Mouse (Mus musculus) midbrain, embryonic 13.5 days (tissue): ENCODE measurements at regions not wholly inside any gene's neighbourhood (a gene's known extent, or its start where the extent isn't known, plus 50 kb on each side); places are given as distances from the start of the nearest gene placed in this dataset.

Source experiments
- ATAC-seq: fragments of 200-750 bp; cut with Nextera tagmentation; 2 replicates; pipeline ENCODE4 v1.8.0; 2017; ENCODE audit warnings: mild to moderate bottlenecking, moderate TSS enrichment, moderate library complexity
- H3K27ac ChIP-seq: fragments of 300-500 bp; sonication (generic); 2 replicates; pipeline ENCODE4 v1.5.1; 2015; ENCODE audit warnings: inconsistent platforms, mild to moderate bottlenecking, moderate library complexity
- H3K27me3 ChIP-seq: fragments of 300-500 bp; sonication (generic); 2 replicates; pipeline ENCODE4 v1.6.1; 2015; ENCODE audit warnings: mild to moderate bottlenecking, inconsistent platforms
- H3K36me3 ChIP-seq: fragments of 300-500 bp; sonication (generic); 2 replicates; pipeline ENCODE4 v1.6.1; 2015; ENCODE audit warnings: mild to moderate bottlenecking, inconsistent platforms
- H3K4me1 ChIP-seq: fragments of 300-500 bp; sonication (generic); replicated peaks from 2 replicates; pipeline ENCODE4 v1.6.1; 2015; ENCODE audit warnings: inconsistent platforms
- H3K4me2 ChIP-seq: fragments of 300-500 bp; sonication (generic); replicated peaks from 2 replicates; pipeline ENCODE4 v1.6.1; 2015; ENCODE audit warnings: moderate library complexity, mild to moderate bottlenecking, inconsistent platforms
- H3K4me3 ChIP-seq: fragments of 300-500 bp; sonication (generic); replicated peaks from 2 replicates; pipeline ENCODE4 v1.5.1; 2015; ENCODE audit warnings: mild to moderate bottlenecking, inconsistent platforms
- H3K9ac ChIP-seq: fragments of 300-500 bp; sonication (generic); replicated peaks from 2 replicates; pipeline ENCODE4 v1.6.1; 2015; ENCODE audit warnings: mild to moderate bottlenecking, inconsistent platforms
- H3K9me3 ChIP-seq: fragments of 300-500 bp; sonication (generic); 2 replicates; pipeline ENCODE4 v1.6.1; 2016; ENCODE audit warnings: mild to moderate bottlenecking, inconsistent platforms
- WGBS: fragments of 180-500 bp; shearing (Covaris S2); methylation state at CpG from one replicate; pipeline ENCODE4 v1.1.7; 2015; 5-methylcytosine and 5-hydroxymethylcytosine counted together

DNA sequence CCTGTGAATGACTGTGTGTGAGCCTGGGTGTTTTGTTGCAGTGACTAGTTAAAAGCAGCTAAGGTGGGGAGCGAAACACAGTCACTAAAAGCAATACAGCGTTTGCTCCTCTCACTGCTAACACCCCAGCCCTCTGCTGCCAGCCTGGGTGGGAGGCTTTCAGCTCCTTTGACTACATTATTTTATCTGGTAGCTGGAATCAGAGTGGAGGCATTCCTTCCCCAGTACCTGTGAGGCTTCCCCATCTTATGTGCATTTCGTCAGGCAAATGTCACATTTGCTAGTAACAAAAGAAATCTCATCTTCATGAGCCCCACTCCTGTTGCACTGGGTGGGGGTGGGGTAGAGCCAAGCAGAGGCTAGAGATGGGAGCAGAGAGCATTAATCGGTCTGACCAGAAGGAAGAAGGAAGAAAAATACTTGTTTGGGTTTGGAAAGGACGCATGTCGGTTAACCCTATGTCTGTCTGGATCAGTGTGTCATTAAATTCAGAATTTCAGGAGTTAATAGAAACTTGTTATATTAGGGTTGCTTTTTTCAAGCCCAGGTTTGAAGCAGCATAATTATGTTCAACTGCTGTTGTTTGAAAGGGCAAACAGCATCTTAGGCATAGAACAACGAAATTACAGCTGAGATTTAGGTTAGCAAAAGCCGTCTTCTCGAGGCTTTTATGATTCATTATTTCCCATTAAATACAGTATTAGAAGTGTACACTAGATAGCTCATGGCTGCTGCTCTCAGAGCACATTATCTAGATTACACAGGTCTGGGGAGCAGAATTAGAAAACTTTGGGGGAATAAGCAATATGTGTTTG lies 269.3 kb downstream of the Meis1 start:
- ATAC-seq, result peak; percentile 18; the same call in 1 of the 2 replicates
- 36% methylated on average over 9 of the region's 9 CpGs for WGBS
- peaks cover 14% of the 10 kb centered on the region for H3K27me3 ChIP-seq
- no peak overlapping the region; the same call in 1 of the 2 replicates for H3K27ac ChIP-seq
- peaks cover 65% of the 10 kb centered on the region for H3K4me1 ChIP-seq
- no peak overlapping the region for H3K9ac ChIP-seq
- no peaks in the 10 kb centered on the region for H3K36me3 ChIP-seq
- no peaks in the 10 kb centered on the region for H3K9me3 ChIP-seq
- H3K4me3 ChIP-seq, result no peak overlapping the region
- no peak overlapping the region for H3K4me2 ChIP-seq

DNA sequence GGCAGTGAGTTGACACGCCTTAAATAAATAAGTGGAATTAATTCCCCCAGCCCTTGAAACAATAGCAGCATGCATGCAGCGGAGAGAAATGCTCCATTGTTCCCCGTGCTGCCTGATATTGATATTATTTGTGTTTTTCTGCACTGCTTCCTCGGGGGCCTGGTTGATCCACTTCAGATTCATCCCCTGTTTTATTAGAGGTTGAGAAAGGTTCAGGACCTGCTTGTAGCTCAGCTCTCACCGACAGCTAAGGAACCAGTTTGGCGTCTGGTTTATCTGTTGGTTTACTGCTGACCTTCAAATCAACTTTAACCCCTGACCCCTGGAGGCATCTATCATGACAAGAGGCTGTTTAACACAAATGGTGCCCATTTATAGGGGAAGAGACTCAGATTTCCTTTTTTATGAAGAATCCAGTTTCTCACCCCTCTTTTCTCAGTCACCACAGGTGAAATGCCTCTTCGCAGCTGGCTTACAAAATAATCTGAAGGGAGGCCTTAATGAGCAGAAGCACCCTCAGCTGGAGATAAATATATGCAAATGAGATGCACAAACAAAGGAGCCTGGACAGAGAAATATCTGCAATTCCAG lies 270.8 kb downstream of the Meis1 start:
- no peak overlapping the region for H3K9ac ChIP-seq
- peak overlapping the region; percentile 57 for H3K27ac ChIP-seq
- H3K36me3 ChIP-seq, result no peaks in the 10 kb centered on the region
- H3K9me3 ChIP-seq, result no peaks in the 10 kb centered on the region
- peaks cover 58% of the 10 kb centered on the region for H3K4me1 ChIP-seq
- peak; percentile 40; the same call in 1 of the 2 replicates for ATAC-seq
- 0 out of 2 replicates have a peak, but pooled peaks cover 11% of the 10 kb centered on the region for H3K27me3 ChIP-seq
- 5% methylated on average over 7 of the region's 7 CpGs for WGBS
- H3K4me2 ChIP-seq, result no peak overlapping the region
- no peak overlapping the region for H3K4me3 ChIP-seq

GRCm38 (mm10) chr11:18747361-18747760 lies 271.4 kb downstream of the Meis1 start:
- ATAC-seq, result no peak
- WGBS, result 57% methylated on average over 9 of the region's 9 CpGs
- Histone ChIP-seq H3K9ac (no peak overlapping the region), H3K9me3 (no peaks in the 10 kb centered on the region), H3K4me3 (no peak overlapping the region), H3K27me3 (0 out of 2 replicates have a peak, but pooled peaks cover 8% of the 10 kb centered on the region), H3K27ac (peak overlapping the region; percentile 57), H3K4me1 (peaks cover 54% of the 10 kb centered on the region), H3K4me2 (no peak overlapping the region), H3K36me3 (no peaks in the 10 kb centered on the region)

GRCm38 (mm10) chr11:18746486-18746885 lies 272.3 kb downstream of the Meis1 start:
- no peak for ATAC-seq
- 32% methylated on average over 5 of the region's 5 CpGs for WGBS
- H3K27ac ChIP-seq, result no peak overlapping the region
- no peak overlapping the region for H3K4me3 ChIP-seq
- 0 out of 2 replicates have a peak, but pooled peaks cover 5% of the 10 kb centered on the region for H3K27me3 ChIP-seq
- H3K4me2 ChIP-seq, result no peak overlapping the region
- no peaks in the 10 kb centered on the region for H3K36me3 ChIP-seq
- peaks cover 47% of the 10 kb centered on the region for H3K4me1 ChIP-seq
- H3K9me3 ChIP-seq, result no peaks in the 10 kb centered on the region
- no peak overlapping the region for H3K9ac ChIP-seq

DNA sequence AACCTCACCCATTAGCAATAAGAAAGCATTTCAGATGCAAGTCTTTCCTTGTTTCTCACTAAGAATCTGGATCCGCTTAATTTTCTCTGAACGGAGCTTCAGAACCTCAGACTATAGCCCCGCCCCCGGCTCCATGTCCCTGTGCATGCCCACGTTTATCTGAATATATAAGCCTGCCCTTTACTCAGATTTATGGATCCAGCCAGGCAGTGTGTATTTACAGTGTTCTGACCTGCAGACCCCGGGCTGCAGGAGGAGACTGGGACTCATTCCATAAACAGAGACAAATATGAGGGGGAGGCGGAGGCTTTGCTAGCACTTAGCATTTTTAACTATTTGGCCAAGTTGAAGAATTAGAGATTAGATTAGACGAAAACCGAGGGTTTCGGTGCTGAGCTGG lies 272.9 kb downstream of the Meis1 start:
- H3K4me3 ChIP-seq, result no peak overlapping the region
- no peak overlapping the region for H3K4me2 ChIP-seq
- ATAC-seq, result no peak
- H3K36me3 ChIP-seq, result no peaks in the 10 kb centered on the region
- H3K9me3 ChIP-seq, result no peaks in the 10 kb centered on the region
- H3K27ac ChIP-seq, result no peak overlapping the region
- peaks cover 41% of the 10 kb centered on the region for H3K4me1 ChIP-seq
- H3K9ac ChIP-seq, result no peak overlapping the region
- no peaks in the 10 kb centered on the region for H3K27me3 ChIP-seq
- WGBS, result 69% methylated on average over 10 of the region's 10 CpGs

DNA sequence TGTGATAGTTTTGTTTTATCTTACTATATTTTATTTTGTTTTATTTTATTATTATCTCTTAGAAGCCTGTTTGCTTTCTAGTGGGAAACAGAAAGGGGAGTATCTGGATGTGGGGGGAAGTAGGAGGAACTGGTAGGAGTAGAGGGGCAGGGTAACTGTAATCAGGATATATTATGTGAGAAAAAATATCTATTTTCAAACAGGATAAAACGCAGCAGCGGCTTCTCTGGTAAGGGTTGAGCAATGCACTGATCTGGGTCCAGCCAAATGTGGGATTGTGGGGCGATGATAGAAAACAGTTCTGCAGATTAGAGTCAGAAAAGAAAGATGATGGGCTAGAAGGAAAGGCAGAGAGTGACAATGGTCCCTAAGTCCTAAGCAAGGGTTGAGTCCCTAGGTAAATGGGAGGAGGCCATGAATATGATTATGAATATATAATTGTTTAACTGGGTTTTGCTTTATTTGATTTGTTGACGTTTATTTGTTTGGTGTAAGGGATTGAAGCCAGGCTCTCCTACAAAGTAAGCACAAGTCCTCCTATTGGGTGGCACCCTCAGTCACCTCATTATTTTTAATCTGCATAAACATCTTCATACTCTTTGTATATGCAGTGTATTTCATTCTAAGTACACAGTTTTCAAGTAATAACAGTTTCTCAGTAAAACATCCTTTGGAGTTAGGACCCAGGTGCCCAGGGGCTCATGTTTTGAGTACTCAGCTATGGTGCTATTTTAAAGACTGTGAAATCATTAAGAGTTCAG lies 283.7 kb downstream of the Meis1 start:
- H3K36me3 ChIP-seq, result no peaks in the 10 kb centered on the region
- no peaks in the 10 kb centered on the region for H3K9me3 ChIP-seq
- H3K4me1 ChIP-seq, result no peaks in the 10 kb centered on the region
- no peak overlapping the region for H3K27ac ChIP-seq
- no peak overlapping the region for H3K4me2 ChIP-seq
- no peak overlapping the region for H3K4me3 ChIP-seq
- ATAC-seq, result no peak
- 90% methylated on average over 4 of the region's 4 CpGs for WGBS
- H3K27me3 ChIP-seq, result no peaks in the 10 kb centered on the region
- H3K9ac ChIP-seq, result no peak overlapping the region

- H3K9ac ChIP-seq, result no peak overlapping the region
- 93% methylated on average over 1 of the region's 1 CpGs for WGBS
- no peaks in the 10 kb centered on the region for H3K36me3 ChIP-seq
- H3K9me3 ChIP-seq, result no peaks in the 10 kb centered on the region
- H3K4me1 ChIP-seq, result no peaks in the 10 kb centered on the region
- no peaks in the 10 kb centered on the region for H3K27me3 ChIP-seq
- H3K27ac ChIP-seq, result no peak overlapping the region
- no peak overlapping the region for H3K4me2 ChIP-seq
- ATAC-seq, result no peak
- H3K4me3 ChIP-seq, result no peak overlapping the region
Observed at GRCm38 (mm10) chr11:18734075-18734474, 284.7 kb downstream of the Meis1 start.

- Histone ChIP-seq H3K4me2 (no peak overlapping the region), H3K9me3 (no peaks in the 10 kb centered on the region), H3K4me3 (no peak overlapping the region), H3K4me1 (no peaks in the 10 kb centered on the region), H3K27me3 (no peaks in the 10 kb centered on the region), H3K27ac (no peak overlapping the region), H3K36me3 (no peaks in the 10 kb centered on the region), H3K9ac (no peak overlapping the region)
- no peak for ATAC-seq
- WGBS, result 73% methylated on average over 4 of the region's 4 CpGs
Observed at GRCm38 (mm10) chr11:18729742-18730141, 289.0 kb downstream of the Meis1 start.

- Histone ChIP-seq H3K36me3 (no peaks in the 10 kb centered on the region), H3K4me1 (no peaks in the 10 kb centered on the region), H3K4me3 (no peak overlapping the region), H3K9ac (no peak overlapping the region), H3K9me3 (no peaks in the 10 kb centered on the region), H3K27me3 (no peaks in the 10 kb centered on the region), H3K4me2 (no peak overlapping the region), H3K27ac (no peak overlapping the region)
- ATAC-seq, result no peak
- WGBS, result 84% methylated on average over 8 of the region's 8 CpGs
Observed at GRCm38 (mm10) chr11:18722770-18723169, 296.0 kb downstream of the Meis1 start.

- H3K4me2 ChIP-seq, result no peak overlapping the region
- no peak overlapping the region for H3K9ac ChIP-seq
- H3K27me3 ChIP-seq, result no peaks in the 10 kb centered on the region
- H3K9me3 ChIP-seq, result no peaks in the 10 kb centered on the region
- ATAC-seq, result no peak
- no peaks in the 10 kb centered on the region for H3K4me1 ChIP-seq
- H3K27ac ChIP-seq, result no peak overlapping the region
- no peak overlapping the region for H3K4me3 ChIP-seq
- H3K36me3 ChIP-seq, result no peaks in the 10 kb centered on the region
- WGBS, result 58% methylated on average over 1 of the region's 1 CpGs
Observed at GRCm38 (mm10) chr11:18715851-18716126, 303.0 kb downstream of the Meis1 start.

GRCm38 (mm10) chr11:18715050-18715850 lies 303.5 kb downstream of the Meis1 start:
- H3K4me2 ChIP-seq, result no peak overlapping the region
- H3K27ac ChIP-seq, result no peak overlapping the region
- no peak overlapping the region for H3K9ac ChIP-seq
- no peaks in the 10 kb centered on the region for H3K4me1 ChIP-seq
- H3K9me3 ChIP-seq, result no peaks in the 10 kb centered on the region
- WGBS, result 82% methylated on average over 2 of the region's 2 CpGs
- no peak overlapping the region for H3K4me3 ChIP-seq
- H3K36me3 ChIP-seq, result no peaks in the 10 kb centered on the region
- H3K27me3 ChIP-seq, result no peaks in the 10 kb centered on the region
- ATAC-seq, result no peak

DNA sequence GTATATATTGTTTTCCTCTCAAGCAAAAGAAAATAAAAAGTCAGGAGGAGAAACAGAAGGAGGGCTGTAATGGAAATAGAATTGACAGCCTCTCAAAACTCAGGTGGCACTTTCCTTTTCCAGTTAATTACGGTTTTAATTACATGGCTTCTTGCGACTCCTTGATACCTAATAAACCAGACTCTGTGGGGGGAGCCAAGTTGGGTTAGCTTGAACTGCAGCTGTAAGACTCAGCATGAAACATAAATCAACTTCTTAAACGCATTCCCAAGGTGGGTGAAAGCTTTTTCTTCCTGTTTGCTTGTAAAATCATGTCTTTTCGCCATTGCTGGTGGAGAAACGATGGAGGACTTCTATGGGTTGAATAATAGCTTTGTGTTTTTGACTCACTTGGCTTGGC lies 304.4 kb downstream of the Meis1 start:
- no peak overlapping the region for H3K9ac ChIP-seq
- no peaks in the 10 kb centered on the region for H3K36me3 ChIP-seq
- 74% methylated on average over 5 of the region's 5 CpGs for WGBS
- H3K4me2 ChIP-seq, result no peak overlapping the region
- no peak overlapping the region for H3K27ac ChIP-seq
- H3K4me1 ChIP-seq, result no peaks in the 10 kb centered on the region
- H3K4me3 ChIP-seq, result no peak overlapping the region
- no peaks in the 10 kb centered on the region for H3K27me3 ChIP-seq
- no peaks in the 10 kb centered on the region for H3K9me3 ChIP-seq
- no peak for ATAC-seq
